Mouse (Mus musculus) CH12.LX (cell line): ENCODE results near the gene Plekhb1. TPM values are rescaled to one million over a fixed set of nuclear protein-coding genes. Genes with fewer than 3 reads are reported as not detected.

Experiments used
- DNase-seq: peaks from one replicate; pipeline ENCODE4 v3.0.0-alpha.2; 2013; ENCODE audit errors: extremely low read depth
- H3K27ac ChIP-seq: 2 replicates; pipeline ENCODE4 v1.5.1; 2012; ENCODE audit warnings: low read depth, mild to moderate bottlenecking, control low read depth, moderate library complexity; ENCODE audit not compliant: insufficient read depth
- H3K27me3 ChIP-seq: replicated peaks from 2 replicates; pipeline ENCODE3; 2012; ENCODE audit warnings: inconsistent platforms
- H3K36me3 ChIP-seq, 2 experiments: replicated peaks in 1 of 2; 2 replicates each; pipeline versions ENCODE3 to v1.6.1; 2012; ENCODE audit warnings: inconsistent platforms in 1 of 2, low read length in 1 of 2, mild to moderate bottlenecking in 1 of 2, mixed read lengths in 1 of 2, moderate library complexity in 1 of 2; ENCODE audit not compliant: control insufficient read depth in 1 of 2, insufficient read depth in 1 of 2
- H3K4me1 ChIP-seq, 2 experiments: 2 replicates each; pipeline ENCODE4 v1.6.1; 2012; ENCODE audit warnings: inconsistent platforms in 1 of 2, moderate library complexity in 1 of 2; ENCODE audit not compliant: insufficient read depth in 2 of 2, control insufficient read depth in 1 of 2
- H3K4me2 ChIP-seq: 2 replicates; pipeline ENCODE4 v1.6.1; 2012; ENCODE audit warnings: low read depth, mild to moderate bottlenecking, control low read depth; ENCODE audit not compliant: poor library complexity, insufficient read depth, severe bottlenecking
- H3K4me3 ChIP-seq, 3 experiments: fragments of 150-350 bp in 1 of 3; sonication (generic) in 1 of 3; replicated peaks in 1 of 3; 2 replicates each; pipeline versions ENCODE3 to v1.5.1; 2011 to 2012; ENCODE audit warnings: low read depth in 2 of 3, low read length in 2 of 3, mild to moderate bottlenecking in 2 of 3, moderate library complexity in 2 of 3, control low read depth in 1 of 3, improper control_type of control experiment in 1 of 3, inconsistent platforms in 1 of 3, mixed read lengths in 1 of 3; ENCODE audit not compliant: poor library complexity in 1 of 3
- H3K79me2 ChIP-seq: replicated peaks from 2 replicates; pipeline ENCODE4 v1.6.1; 2012; ENCODE audit warnings: mild to moderate bottlenecking, moderate library complexity; ENCODE audit not compliant: control insufficient read depth, poor library complexity, insufficient read depth, severe bottlenecking; ENCODE audit errors: extremely low read depth
- H3K9ac ChIP-seq: 2 replicates; pipeline ENCODE4 v1.6.1; 2012; ENCODE audit warnings: low read depth, mild to moderate bottlenecking, control low read depth, moderate library complexity; ENCODE audit not compliant: insufficient read depth
- H3K9me3 ChIP-seq: replicated peaks from 2 replicates; pipeline ENCODE3; 2012; ENCODE audit warnings: low read length, inconsistent platforms, mixed read lengths
- BHLHE40 ChIP-seq: IDR thresholded peaks from 2 replicates; pipeline ENCODE4 v1.6.1; 2011; ENCODE audit warnings: mild to moderate bottlenecking, low read depth, low read length, improper control_type of control experiment
- CHD1 ChIP-seq: IDR thresholded peaks from 2 replicates; pipeline ENCODE4 v1.6.1; 2012; ENCODE audit warnings: low read depth, low read length, improper control_type of control experiment, inconsistent platforms
- CTCF ChIP-seq, 2 experiments: IDR thresholded peaks in 1 of 2; conservative IDR thresholded peaks in 1 of 2; 2 replicates each; pipeline ENCODE4 v1.5.1; 2011 to 2012; ENCODE audit warnings: low read depth in 2 of 2, low read length in 2 of 2, improper control_type of control experiment in 1 of 2, inconsistent platforms in 1 of 2, mild to moderate bottlenecking in 1 of 2, moderate library complexity in 1 of 2
- EP300 ChIP-seq: IDR thresholded peaks from 2 replicates; pipeline ENCODE4 v1.6.1; 2011; ENCODE audit warnings: low read length, improper control_type of control experiment
- ETS1 ChIP-seq: conservative IDR thresholded peaks from 2 replicates; pipeline ENCODE4 v1.6.1; 2012; ENCODE audit warnings: low read depth, mild to moderate bottlenecking, inconsistent platforms, low read length, improper control_type of control experiment, moderate library complexity
- HCFC1 ChIP-seq: IDR thresholded peaks from 2 replicates; pipeline ENCODE4 v1.6.1; 2012; ENCODE audit warnings: low read depth, mild to moderate bottlenecking, inconsistent platforms, low read length, improper control_type of control experiment
- KAT2A ChIP-seq: IDR thresholded peaks from 2 replicates; pipeline ENCODE4 v1.6.1; 2012; ENCODE audit warnings: low read length, improper control_type of control experiment, inconsistent platforms; ENCODE audit not compliant: insufficient replicate concordance
- POLR2AphosphoS2 ChIP-seq: IDR thresholded peaks from 2 replicates; pipeline ENCODE4 v1.6.1; 2011; ENCODE audit warnings: low read depth, low read length, improper control_type of control experiment
- RCOR1 ChIP-seq: conservative IDR thresholded peaks from 2 replicates; pipeline ENCODE4 v1.6.1; 2012; ENCODE audit warnings: low read depth, mild to moderate bottlenecking, inconsistent platforms, low read length, improper control_type of control experiment
- USF1 ChIP-seq: IDR thresholded peaks from 2 replicates; pipeline ENCODE4 v1.6.1; 2014; ENCODE audit warnings: low read depth, mild to moderate bottlenecking, inconsistent platforms, low read length, improper control_type of control experiment
- ZC3H11A ChIP-seq: IDR thresholded peaks from 2 replicates; pipeline ENCODE4 v1.6.1; 2012; ENCODE audit warnings: low read depth, mild to moderate bottlenecking, inconsistent platforms, low read length, improper control_type of control experiment
- ZNF384 ChIP-seq: IDR thresholded peaks from 2 replicates; pipeline ENCODE4 v1.6.1; 2012; ENCODE audit warnings: low read depth, low read length, improper control_type of control experiment, inconsistent platforms
- dilution Hi-C: fragments of 300-500 bp; cut with MboI; formaldehyde crosslinking; loops from 2 replicates; pipeline ENCODE4 v1.14.3; 2020; ENCODE audit warnings: low sequenced_read_pairs; ENCODE audit not compliant: extremely low pct_unique_long_range_greater_than_20kb, extremely low pct_ligation_motif_present
- in situ Hi-C: fragments of 300-500 bp; cut with MboI; formaldehyde crosslinking; loops from 3 replicates; pipeline ENCODE4 v1.14.3; 2019; ENCODE audit warnings: low sequenced_read_pairs, low pct_ligation_motif_present, low pct_unique_long_range_greater_than_20kb, mixed read lengths
- polyA plus RNA-seq: library from polyadenylated mRNA; unstranded; fragments of >175 nt; gene quantifications from 2 replicates; pipeline ENCODE4 v1.2.1, GENCODE M21; 2012; ENCODE audit warnings: low read depth; ENCODE audit not compliant: insufficient read length
- total RNA-seq, 2 experiments: library from RNA; depleted of rRNA; stranded (reverse); fragments of 300-350 nt in 1 of 2; fragments of >200 nt in 1 of 2; gene quantifications; 2 replicates each; pipeline ENCODE4 v1.2.3; 2012 to 2014

Plekhb1 gene
- total and polyA plus RNA-seq, 3 experiments, result 0.04 TPM; not detected in 2

- Histone ChIP-seq H3K79me2 (no peaks in the 10 kb centered on the region), H3K4me2 (no peak overlapping the region), H3K27me3 (peaks cover 14% of the 10 kb centered on the region), H3K9me3 (no peaks in the 10 kb centered on the region), H3K27ac (no peak overlapping the region), H3K4me3 (no peak overlapping the region), H3K36me3 (no peaks in the 10 kb centered on the region), H3K4me1 (peaks cover 8 to 25% of the 10 kb centered on the region in 2 experiments), H3K9ac (no peak overlapping the region)
- in situ Hi-C loops (no loop called here), dilution Hi-C loops (no loop called here)
- no peak for DNase-seq
- TF ChIP-seq EP300 (no peak), CTCF (conservative IDR thresholded peaks at IDR 0.05 in 1 of 2, IDR thresholded peaks at IDR 0.05 in 1 of 2; ENCODE audit: low read depth in 2 of 2, low read length in 2 of 2) (no peak), USF1 (no peak), ETS1 (no peak), KAT2A (no peak), ZC3H11A (no peak), BHLHE40 (no peak), RCOR1 (no peak), HCFC1 (no peak), CHD1 (no peak)
These were observed 5.5 kb downstream of the Plekhb1 start for GRCm38 (mm10) chr7:100656739-100657138.

- in situ Hi-C loops, result loop anchor here (5.0 kb wide), 1 partner anchor 117 kb away; the partner anchor contains the start of gene Coa4
- peaks cover 0 to 2% of the 10 kb centered on the region in 2 experiments for H3K36me3 ChIP-seq
- H3K27me3 ChIP-seq, result peaks cover 9% of the 10 kb centered on the region
- 0 out of 4 replicates have a peak, but pooled peaks cover 0 to 11% of the 10 kb centered on the region in 2 experiments for H3K4me1 ChIP-seq
- no peaks in the 10 kb centered on the region for H3K9me3 ChIP-seq
- H3K9ac ChIP-seq, result no peak overlapping the region
- dilution Hi-C loops, result no loop called here
- TF ChIP-seq HCFC1, result no peak
- TF ChIP-seq BHLHE40, result no peak
- TF ChIP-seq ETS1, result no peak
- TF ChIP-seq POLR2AphosphoS2, result no peak
- no peak for TF ChIP-seq ZNF384
- no peak overlapping the region for H3K4me3 ChIP-seq
- DNase-seq, result no peak
- H3K79me2 ChIP-seq, result no peaks in the 10 kb centered on the region
- H3K4me2 ChIP-seq, result no peak overlapping the region
- no peak overlapping the region for H3K27ac ChIP-seq
These were observed 7.8 kb downstream of the Plekhb1 start for GRCm38 (mm10) chr7:100654441-100654840.
